Mouse (Mus musculus) cerebellum, adult 9-10 months (tissue): Measurements from ENCODE around the gene Gpam.

Experiments used
- DNase-seq: peaks from one replicate; pipeline ENCODE4 v3.0.0; 2022

Gene Gpam

DNA sequence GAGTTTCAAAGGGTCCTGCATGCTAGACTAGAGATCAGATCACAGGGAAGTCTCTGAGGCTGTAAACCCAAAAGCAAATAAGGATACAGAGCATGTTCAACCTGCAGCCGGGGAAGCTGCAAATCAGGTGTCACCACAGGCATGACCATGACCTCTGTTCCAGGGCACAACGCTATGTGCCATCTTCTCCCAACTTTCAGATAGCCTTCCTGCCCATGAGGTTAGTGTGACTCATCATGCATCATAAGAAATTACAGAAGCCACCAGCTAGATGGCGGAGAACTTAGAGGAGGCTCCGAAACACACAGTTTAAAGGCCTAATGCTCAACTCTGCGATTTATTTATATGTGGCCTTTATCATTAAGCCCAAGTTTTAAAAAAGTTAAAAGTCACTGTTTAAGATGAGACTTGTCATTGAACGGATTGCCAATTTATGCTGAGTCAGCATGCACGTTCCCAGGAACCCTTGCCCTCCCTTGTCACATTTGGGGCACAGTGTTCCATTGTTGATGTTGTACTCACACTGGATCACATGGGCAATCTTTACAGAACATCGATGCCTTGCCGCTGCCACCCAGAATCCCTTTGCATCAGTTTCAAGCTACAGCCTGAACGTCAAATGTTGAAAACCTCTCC is 71.3 kb downstream of the Gpam start:
- DNase-seq: no peak

DNA sequence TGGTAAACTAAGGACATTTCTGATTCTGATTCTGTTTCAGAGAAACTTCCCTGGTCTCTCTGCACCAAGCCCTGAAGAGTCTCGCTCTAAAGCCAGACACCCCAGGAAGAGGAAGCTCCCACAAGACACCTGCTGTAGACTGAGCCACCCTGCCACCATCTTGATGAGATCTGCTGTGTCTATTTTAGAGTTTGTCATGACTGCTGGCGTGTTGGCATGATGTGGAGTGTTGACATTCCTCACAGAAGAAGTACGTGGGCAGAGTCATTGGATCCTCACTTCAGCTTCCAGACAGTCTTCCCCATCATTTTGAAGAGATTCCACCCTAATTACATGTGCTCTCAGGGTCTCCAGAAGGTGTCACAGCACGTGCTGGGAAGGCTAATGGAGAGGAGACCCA is 73.9 kb downstream of the Gpam start:
- no peak for DNase-seq

DNA sequence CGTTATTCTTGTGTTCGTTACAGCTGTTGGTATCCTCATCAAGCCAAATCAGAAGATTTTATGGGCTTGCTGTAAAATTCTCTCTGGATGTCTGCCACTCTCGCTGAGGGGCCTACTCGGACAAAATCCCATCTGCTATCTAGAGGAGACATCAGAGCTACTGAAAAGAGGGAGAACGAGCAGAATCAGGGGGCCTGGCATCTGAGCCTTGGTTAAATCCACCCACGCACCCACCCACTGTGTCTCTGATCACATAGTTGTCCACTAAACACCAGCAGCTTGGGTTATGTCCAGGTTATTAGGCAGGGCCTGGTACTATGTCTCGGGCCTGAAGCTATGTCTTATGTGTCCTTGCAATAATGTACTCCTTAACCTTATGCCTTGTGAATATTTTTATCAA is 89.6 kb downstream of the Gpam start:
- DNase-seq: no peak

DNA sequence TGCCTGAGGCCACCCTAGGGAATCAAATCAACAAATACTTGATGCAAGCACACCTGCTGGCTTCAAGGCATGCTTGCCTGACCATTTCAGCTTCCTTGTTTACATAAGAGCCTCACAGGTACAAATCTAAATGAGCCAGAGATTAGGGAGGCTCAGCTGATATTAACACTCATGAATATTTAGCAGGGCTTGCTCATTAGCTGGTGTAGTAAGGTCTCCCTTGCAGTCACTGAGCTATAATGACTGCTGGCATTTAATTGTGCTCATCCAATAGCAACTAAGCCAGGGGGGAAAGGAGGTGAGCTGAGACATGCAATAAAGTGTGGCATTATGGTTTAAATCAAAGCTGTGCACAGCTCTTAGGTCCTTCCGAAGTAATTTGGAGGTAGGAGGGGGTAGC is 108.2 kb downstream of the Gpam start:
- no peak for DNase-seq
